Mouse (Mus musculus) liver, adult 2 months (tissue): ENCODE measurements around the gene Tcp11l2. TPM values are rescaled to one million over a fixed set of nuclear protein-coding genes. Genes with fewer than 3 reads are reported as not detected.
A peak's percentile ranks its signal among the peaks of the same experiment; 100 is the strongest.

Experiments used
- DNase-seq: peaks from one replicate; pipeline ENCODE4 v3.0.0-alpha.2; 2011; ENCODE audit warnings: low read depth, low spot score; ENCODE audit errors: extremely low read depth
- H3K27ac ChIP-seq: fragments of 200-500 bp; replicated peaks from 2 replicates; pipeline ENCODE4 v1.5.1; 2012; ENCODE audit warnings: low read depth, mild to moderate bottlenecking, control low read depth, inconsistent platforms, low read length; ENCODE audit not compliant: insufficient read depth
- H3K27me3 ChIP-seq: fragments of 200-500 bp; 2 replicates; pipeline ENCODE4 v1.6.1; 2012; ENCODE audit warnings: mild to moderate bottlenecking, moderate library complexity, low read length, inconsistent platforms; ENCODE audit not compliant: control insufficient read depth, insufficient read depth
- H3K36me3 ChIP-seq: fragments of 200-500 bp; 2 replicates; pipeline ENCODE4 v1.6.1; 2012; ENCODE audit warnings: low read length, inconsistent platforms; ENCODE audit not compliant: control insufficient read depth, insufficient read depth
- H3K4me1 ChIP-seq: fragments of 200-500 bp; 2 replicates; pipeline ENCODE4 v1.6.1; 2011; ENCODE audit warnings: low read length; ENCODE audit not compliant: control insufficient read depth, insufficient read depth
- H3K4me3 ChIP-seq: fragments of 200-500 bp; 2 replicates; pipeline ENCODE4 v1.5.1; 2011; ENCODE audit warnings: low read depth, mild to moderate bottlenecking, control low read depth, low read length, moderate library complexity; ENCODE audit not compliant: insufficient read depth
- H3K79me2 ChIP-seq: fragments of 200-500 bp; 2 replicates; pipeline ENCODE4 v1.6.1; 2012; ENCODE audit warnings: inconsistent platforms, mild to moderate bottlenecking, low read length, moderate library complexity; ENCODE audit not compliant: control insufficient read depth, insufficient read depth
- H3K9ac ChIP-seq: fragments of 200-500 bp; 2 replicates; pipeline ENCODE4 v1.6.1; 2012; ENCODE audit warnings: low read depth, mild to moderate bottlenecking, control low read depth, inconsistent platforms, low read length
- CTCF ChIP-seq: fragments of 200-500 bp; IDR thresholded peaks from 2 replicates; pipeline ENCODE4 v1.5.1; 2011; ENCODE audit warnings: low read depth, low read length, control low read depth
- POLR2A ChIP-seq: fragments of 200-500 bp; IDR thresholded peaks from 2 replicates; pipeline ENCODE4 v1.6.1; 2011; ENCODE audit warnings: low read length, control low read depth; ENCODE audit not compliant: insufficient read depth; ENCODE audit errors: extremely low read depth
- whole genome bisulfite sequencing: fragments of 180-500 bp; shearing (Covaris S2); methylation state at CpG from one replicate; pipeline ENCODE4 v1.1.7; 2018; 5-methylcytosine and 5-hydroxymethylcytosine counted together
- polyA plus RNA-seq: library from polyadenylated mRNA; depleted of rRNA; stranded (reverse); fragments of >200 nt; gene quantifications from 2 replicates; pipeline ENCODE4 v1.2.3, GENCODE M21; 2012
- total RNA-seq: library from RNA; depleted of rRNA; stranded (reverse); fragments of >200 nt; gene quantifications from 2 replicates; pipeline ENCODE4 v1.2.3, GENCODE M21; 2014

Tcp11l2 gene
- total and polyA plus RNA-seq, 2 experiments, result 21.6 to 30.8 TPM

- Histone ChIP-seq H3K4me3 (no peak overlapping the region), H3K9ac (no peak overlapping the region), H3K79me2 (no peaks in the 10 kb centered on the region), H3K27me3 (no peaks in the 10 kb centered on the region), H3K36me3 (no peaks in the 10 kb centered on the region), H3K4me1 (no peaks in the 10 kb centered on the region), H3K27ac (no peak overlapping the region)
- WGBS, result 71% methylated on average over 13 of the region's 13 CpGs
- DNase-seq, result no peak
- TF ChIP-seq CTCF (no peak), POLR2A (no peak)
Measured at GRCm38 (mm10) chr10:84562567-84563554, 13.6 kb upstream of the Tcp11l2 start.

GRCm38 (mm10) chr10:84564427-84564826, 12.0 kb upstream of the Tcp11l2 start:
- TF ChIP-seq CTCF (no peak), POLR2A (no peak)
- Histone ChIP-seq H3K27me3 (no peaks in the 10 kb centered on the region), H3K9ac (no peak overlapping the region), H3K4me1 (no peaks in the 10 kb centered on the region), H3K79me2 (no peaks in the 10 kb centered on the region), H3K27ac (no peak overlapping the region), H3K4me3 (no peak overlapping the region), H3K36me3 (no peaks in the 10 kb centered on the region)
- no peak for DNase-seq
- WGBS, result 87% methylated on average over 8 of the region's 8 CpGs

GRCm38 (mm10) chr10:84571052-84571639, 5.3 kb upstream of the Tcp11l2 start:
- Histone ChIP-seq H3K27me3 (no peaks in the 10 kb centered on the region), H3K4me1 (peaks cover 1% of the 10 kb centered on the region; the same call in 1 of the 2 replicates), H3K79me2 (no peaks in the 10 kb centered on the region), H3K36me3 (no peaks in the 10 kb centered on the region), H3K4me3 (no peak overlapping the region), H3K27ac (no peak overlapping the region), H3K9ac (no peak overlapping the region)
- DNase-seq, result no peak
- TF ChIP-seq CTCF (no peak), POLR2A (no peak)
- WGBS, result 84% methylated on average over 10 of the region's 10 CpGs

GRCm38 (mm10) chr10:84573671-84574420, 2.6 kb upstream of the Tcp11l2 start:
- no peak overlapping the region for H3K9ac ChIP-seq
- no peaks in the 10 kb centered on the region for H3K27me3 ChIP-seq
- TF ChIP-seq CTCF (no peak), POLR2A (no peak)
- no peak for DNase-seq
- H3K4me1 ChIP-seq, result peaks cover 13% of the 10 kb centered on the region
- no peaks in the 10 kb centered on the region for H3K36me3 ChIP-seq
- no peak overlapping the region for H3K4me3 ChIP-seq
- H3K79me2 ChIP-seq, result peaks cover 12% of the 10 kb centered on the region; the same call in 1 of the 2 replicates
- WGBS, result 62% methylated on average over 5 of the region's 5 CpGs
- no peak overlapping the region for H3K27ac ChIP-seq

GRCm38 (mm10) chr10:84576029-84576394, 414 bp upstream of the Tcp11l2 start:
- peak; percentile 90 for DNase-seq

More at GRCm38 (mm10) chr10:84576029-84576394, 414 bp upstream of the Tcp11l2 start:
- peak overlapping the region; percentile 65 for H3K27ac ChIP-seq
- no peaks in the 10 kb centered on the region for H3K36me3 ChIP-seq
- no peak for TF ChIP-seq CTCF
- no peak for TF ChIP-seq POLR2A
- H3K9ac ChIP-seq, result peak overlapping the region; percentile 40
- H3K4me1 ChIP-seq, result peaks cover 14% of the 10 kb centered on the region
- H3K27me3 ChIP-seq, result no peaks in the 10 kb centered on the region
- H3K79me2 ChIP-seq, result peaks cover 22% of the 10 kb centered on the region; the same call in 1 of the 2 replicates
- peak overlapping the region; percentile 47 for H3K4me3 ChIP-seq
- WGBS, result 0% methylated on average over 14 of the region's 14 CpGs
